In the genomic region with DNA sequence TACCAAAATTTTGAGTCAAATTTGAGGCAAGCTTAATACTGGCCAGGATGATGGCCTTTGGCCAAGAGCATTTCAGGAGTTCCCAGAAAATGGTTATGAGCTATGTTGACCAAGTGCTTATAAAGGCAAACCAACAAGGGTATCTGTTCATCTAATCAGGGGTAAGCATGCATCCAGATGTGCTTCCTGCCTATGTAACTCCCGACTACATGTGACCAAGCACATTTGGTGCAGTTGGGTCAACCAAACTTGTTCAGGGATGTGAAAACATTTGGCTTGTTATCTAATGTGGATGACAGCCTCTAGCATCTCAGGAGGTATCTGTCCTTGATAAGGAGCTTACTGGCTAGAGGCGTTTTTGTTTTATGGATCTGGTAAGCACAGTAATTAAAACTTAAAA, we compare ENCODE assay signal across 39 mouse cellular contexts. TPM values are rescaled to one million over a fixed set of nuclear protein-coding genes. Genes with fewer than 3 reads are reported as not detected.
A peak's percentile ranks its signal among the peaks of the same experiment; 100 is the strongest.
DNase-seq lines count a peak whose midpoint lies in the region; ATAC-seq and TF ChIP-seq lines count a peak whose summit lies in the region.
"Had no signal": no experiment of that assay in that cellular context is flagged by ENCODE, and none has a peak within 500 bp of the region (broad histone marks: within the 10 kb centered on the region; RNA-seq: fewer than 3 reads in every experiment).

No protein-coding gene starts in this region.

- H3K4me1 ChIP-seq in liver, embryonic 13.5 days (replicated peaks): peaks cover 7% of the 10 kb centered on the region
- H3K4me1 ChIP-seq in liver, postnatal 0 days (ENCODE audit: insufficient read depth): peaks cover 3% of the 10 kb centered on the region; the same call in 1 of the 2 replicates
- H3K4me1 ChIP-seq: embryonic facial prominence, embryonic 10.5 days; embryonic facial prominence, embryonic 15.5 days; forebrain, embryonic 13.5 days; heart, embryonic 10.5 days; heart, embryonic 15.5 days; hindbrain, embryonic 12.5 days; intestine, embryonic 15.5 days; midbrain, embryonic 13.5 days had no signal

- H3K27ac ChIP-seq in liver, embryonic 13.5 days: no peak overlapping the region
- no peak overlapping the region for H3K27ac ChIP-seq in liver, postnatal 0 days (ENCODE audit: low read depth)
- H3K27ac ChIP-seq: embryonic facial prominence, embryonic 10.5 days; embryonic facial prominence, embryonic 15.5 days; forebrain, embryonic 13.5 days; heart, embryonic 10.5 days; heart, embryonic 15.5 days; hindbrain, embryonic 12.5 days; hindbrain, postnatal 0 days; intestine, embryonic 15.5 days; midbrain, embryonic 13.5 days had no signal

- no peaks in the 10 kb centered on the region for H3K27me3 ChIP-seq in liver, embryonic 13.5 days
- no peaks in the 10 kb centered on the region for H3K27me3 ChIP-seq in liver, postnatal 0 days (ENCODE audit: insufficient read depth, low read length)
- H3K27me3 ChIP-seq: embryonic facial prominence, embryonic 15.5 days; forebrain, embryonic 13.5 days; heart, embryonic 15.5 days; hindbrain, embryonic 12.5 days; intestine, embryonic 15.5 days; megakaryocyte, embryonic 14.5 days; midbrain, embryonic 13.5 days had no signal

- H3K36me3 ChIP-seq in liver, embryonic 13.5 days: no peaks in the 10 kb centered on the region
- no peaks in the 10 kb centered on the region for H3K36me3 ChIP-seq in liver, postnatal 0 days (replicated peaks; ENCODE audit: insufficient read depth, low read length)
- H3K36me3 ChIP-seq: embryonic facial prominence, embryonic 10.5 days; embryonic facial prominence, embryonic 15.5 days; heart, embryonic 10.5 days; heart, embryonic 15.5 days; hindbrain, embryonic 12.5 days; intestine, embryonic 15.5 days; midbrain, embryonic 13.5 days had no signal

- peak; percentile 6 for DNase-seq in liver, embryonic 13.5 days
- DNase-seq in liver: no peak
- no peak for DNase-seq in liver, postnatal 0 days
- DNase-seq in frontal cortex, postnatal 14 days (ENCODE audit: low spot score in 2 of 2): no peak
- no peak for DNase-seq in cerebellum, adult 11 months
- no peak for DNase-seq in retina, embryonic 14.5 days (ENCODE audit: low spot score)
- DNase-seq: adrenal gland, adult 2 months; adrenal gland, postnatal 36 days; cerebellum, adult 11-12 months; cerebellum, adult 9-11 months; gastrocnemius, postnatal 25 days; heart, adult 11 months; kidney, adult 2 months; kidney, postnatal 36 days; lung, postnatal 36 days; retina, postnatal 1 day; right cerebral cortex, postnatal 25 days; thymus, postnatal 25 days had no signal

- no peak overlapping the region for H3K9ac ChIP-seq in liver, embryonic 13.5 days
- no peak overlapping the region for H3K9ac ChIP-seq in liver, postnatal 0 days (replicated peaks)
- H3K9ac ChIP-seq: embryonic facial prominence, embryonic 15.5 days; forebrain, embryonic 13.5 days; heart, embryonic 15.5 days; hindbrain, embryonic 12.5 days; intestine, embryonic 15.5 days; midbrain, embryonic 13.5 days had no signal

- H3K9me3 ChIP-seq in liver, embryonic 13.5 days (replicated peaks): no peaks in the 10 kb centered on the region
- H3K9me3 ChIP-seq in liver, postnatal 0 days (ENCODE audit: low read length): no peaks in the 10 kb centered on the region
- H3K9me3 ChIP-seq: embryonic facial prominence, embryonic 15.5 days; forebrain, embryonic 13.5 days; heart, embryonic 10.5 days; heart, embryonic 15.5 days; intestine, embryonic 15.5 days; megakaryocyte, embryonic 14.5 days had no signal

- H3K4me2 ChIP-seq in liver, embryonic 13.5 days: no peak overlapping the region
- no peak overlapping the region for H3K4me2 ChIP-seq in liver, postnatal 0 days (ENCODE audit: low read depth, low read length)
- H3K4me2 ChIP-seq: embryonic facial prominence, embryonic 15.5 days; forebrain, embryonic 13.5 days; heart, embryonic 15.5 days; hindbrain, embryonic 12.5 days; intestine, embryonic 15.5 days; midbrain, embryonic 13.5 days had no signal

- TF ChIP-seq CTCF in liver, postnatal 0 days (IDR thresholded peaks at IDR 0.05; ENCODE audit: low read depth): no peak

- peak; percentile 81 for TF ChIP-seq EP300 in liver, postnatal 0 days (IDR thresholded peaks at IDR 0.05; ENCODE audit: low read depth)

- H3K4me3 ChIP-seq in liver, embryonic 13.5 days (replicated peaks): no peak overlapping the region
- H3K4me3 ChIP-seq in liver, postnatal 0 days (ENCODE audit: low read depth, low read length): no peak overlapping the region
- H3K4me3 ChIP-seq: embryonic facial prominence, embryonic 10.5 days; embryonic facial prominence, embryonic 15.5 days; forebrain, embryonic 13.5 days; heart, embryonic 10.5 days; heart, embryonic 15.5 days; hindbrain, embryonic 12.5 days; intestine, embryonic 15.5 days; megakaryocyte, embryonic 14.5 days; midbrain, embryonic 13.5 days had no signal

- peak; percentile 65 for ATAC-seq in liver, embryonic 13.5 days (ENCODE audit: low read depth)
- ATAC-seq in erythroid progenitor cell, adult 5-6 weeks (replicated peaks; ENCODE audit: low FRiP score, poor library complexity, severe bottlenecking): 0 out of 2 replicates have a peak, but pooled peaks have one; percentile 39
- peak; percentile 50 for ATAC-seq in liver, postnatal 0 days
- ATAC-seq: activated CD4-positive, CD25-positive, alpha-beta regulatory T cell, adult 4 months; CD4-positive, CD25-positive, alpha-beta regulatory T cell, adult 4 months; forebrain, embryonic 13.5 days; hindbrain, postnatal 0 days; intestine, embryonic 15.5 days; midbrain, embryonic 13.5 days had no signal

- WGBS in liver, embryonic 13.5 days (ENCODE audit: insufficient replicate concordance): 13% methylated on average over 2 of the region's 2 CpGs
- 37% methylated on average over 2 of the region's 2 CpGs for WGBS in liver, postnatal 0 days (ENCODE audit: insufficient replicate concordance)

RNA-seq across cellular contexts. Expression of gene Ankrd31, which starts 12.8 kb away (rescaled TPM):
- 0.12 TPM in 1 of 2 replicates, not detected in the other for polyA plus RNA-seq in liver, embryonic 13.5 days (2015; fragmentation: Nextera tagmentation; extraction: Ambion mirVana)
- not detected in 2 replicates for total RNA-seq in erythroid progenitor cell, adult 5-6 weeks (2015; ENCODE audit: low replicate concordance)
- 0.51 TPM in 1 of 2 replicates, not detected in the other for total RNA-seq in erythroid progenitor cell, adult 5-6 weeks (2017; ENCODE audit: low replicate concordance)
- polyA plus RNA-seq in liver, postnatal 0 days (2015; fragmentation: Nextera tagmentation; extraction: Ambion mirVana): 0.02 TPM in 1 of 2 replicates, not detected in the other
- total RNA-seq: gastrocnemius, adult 18-20 months; gastrocnemius, postnatal 25 days; heart, postnatal 25 days; liver, adult 2 months had no signal
- polyA plus RNA-seq: adrenal gland, adult 2 months; CD4-positive, CD25-positive, alpha-beta regulatory T cell, adult 4 months; embryonic facial prominence, embryonic 10.5 days; embryonic facial prominence, embryonic 15.5 days; forebrain, embryonic 13.5 days; heart, embryonic 10.5 days; heart, embryonic 15.5 days; hindbrain, embryonic 12.5 days; hindbrain, postnatal 0 days; intestine, embryonic 15.5 days; kidney, adult 2 months; kidney, embryonic 16.5 days; limb, embryonic 11.5 days; liver, adult 2 months; lung, embryonic 16.5 days; neural tube, embryonic 14.5 days; stomach, embryonic 16.5 days had no signal
